Mouse (Mus musculus) ES-E14 (cell line): ENCODE data around the gene Usp12. TPM values are rescaled to one million over a fixed set of nuclear protein-coding genes. Genes with fewer than 3 reads are reported as not detected.
A peak's percentile ranks its signal among the peaks of the same experiment; 100 is the strongest.

ENCODE experiments used
- DNase-seq: peaks from one replicate; pipeline ENCODE4 v3.0.0-alpha.2; 2013; ENCODE audit warnings: low read depth, low spot score
- H3K27ac ChIP-seq: 2 replicates; pipeline ENCODE4 v1.5.1; 2012; ENCODE audit warnings: low read depth, mild to moderate bottlenecking, low read length, moderate library complexity, mixed read lengths; ENCODE audit not compliant: poor library complexity, insufficient read depth, severe bottlenecking
- H3K36me3 ChIP-seq: 2 replicates; pipeline ENCODE4 v1.6.1; 2012; ENCODE audit warnings: mild to moderate bottlenecking, low read length, moderate library complexity, mixed read lengths; ENCODE audit not compliant: control insufficient read depth, poor library complexity, insufficient read depth, severe bottlenecking
- H3K4me1 ChIP-seq, 2 experiments: fragments of 150-350 bp in 1 of 2; sonication (generic) in 1 of 2; 2 replicates each; pipeline ENCODE4 v1.6.1; 2012; ENCODE audit warnings: low read length in 2 of 2, mild to moderate bottlenecking in 1 of 2, mixed read lengths in 1 of 2; ENCODE audit not compliant: control insufficient read depth in 2 of 2, insufficient read depth in 2 of 2, poor library complexity in 1 of 2
- H3K4me3 ChIP-seq, 2 experiments: fragments of 150-350 bp in 1 of 2; sonication (generic) in 1 of 2; 2 replicates each; pipeline ENCODE4 v1.5.1; 2012; ENCODE audit warnings: low read length in 2 of 2, low read depth in 1 of 2, mild to moderate bottlenecking in 1 of 2, mixed read lengths in 1 of 2; ENCODE audit not compliant: insufficient read depth in 1 of 2, poor library complexity in 1 of 2, severe bottlenecking in 1 of 2
- H3K9ac ChIP-seq: 2 replicates; pipeline ENCODE4 v1.6.1; 2012; ENCODE audit warnings: low read depth, mild to moderate bottlenecking, low read length, mixed read lengths; ENCODE audit not compliant: poor library complexity, insufficient read depth, severe bottlenecking
- H3K9me3 ChIP-seq: fragments of 150-350 bp; sonication (generic); 2 replicates; pipeline ENCODE4 v1.6.1; 2012; ENCODE audit warnings: low read depth, mild to moderate bottlenecking, low read length; ENCODE audit not compliant: control insufficient read depth, insufficient read depth
- CHD2 ChIP-seq: IDR thresholded peaks from 2 replicates; pipeline ENCODE4 v1.6.1; 2014; ENCODE audit warnings: mild to moderate bottlenecking, low read depth, low read length, inconsistent platforms
- HCFC1 ChIP-seq: IDR thresholded peaks from 2 replicates; pipeline ENCODE4 v1.6.1; 2012; ENCODE audit warnings: low read length, inconsistent platforms, borderline replicate concordance; ENCODE audit not compliant: insufficient read depth
- MAFK ChIP-seq: IDR thresholded peaks from 2 replicates; pipeline ENCODE4 v1.6.1; 2014; ENCODE audit warnings: mild to moderate bottlenecking, low read depth, low read length, inconsistent platforms; ENCODE audit not compliant: insufficient read depth
- ZC3H11A ChIP-seq: IDR thresholded peaks from 2 replicates; pipeline ENCODE4 v1.6.1; 2012; ENCODE audit warnings: low read depth, mild to moderate bottlenecking, inconsistent platforms, low read length, borderline replicate concordance
- ZNF384 ChIP-seq: IDR thresholded peaks from 2 replicates; pipeline ENCODE4 v1.6.1; 2012; ENCODE audit warnings: low read depth, low read length, inconsistent platforms
- in situ Hi-C, 2 experiments: fragments of 600-800 bp; cut with MboI; formaldehyde crosslinking; loops; one replicate each; pipeline ENCODE4 v1.15.1; 2025; ENCODE audit warnings: low sequenced_read_pairs in 2 of 2, inconsistent platforms in 1 of 2; ENCODE audit not compliant: unreplicated experiment in 2 of 2
- total RNA-seq: library from RNA; depleted of rRNA; stranded (reverse); fragments of 300-350 nt; gene quantifications from 2 replicates; pipeline ENCODE4 v1.2.3, GENCODE M21; 2012

Usp12 gene
- total RNA-seq, 1 experiment: 25.4 TPM

GRCm38 (mm10) chr5:146722226-146722625 is 72.6 kb downstream of the Usp12 start:
- Histone ChIP-seq H3K36me3 (no peaks in the 10 kb centered on the region), H3K27ac (no peak overlapping the region), H3K4me1 (peaks cover 0 to 3% of the 10 kb centered on the region in 2 experiments; a peak in 1 of 4 replicates), H3K4me3 (no peak overlapping the region), H3K9me3 (no peaks in the 10 kb centered on the region), H3K9ac (no peak overlapping the region)
- no peak for TF ChIP-seq MAFK
- no peak for TF ChIP-seq ZNF384
- no peak for TF ChIP-seq HCFC1
- TF ChIP-seq CHD2: no peak
- TF ChIP-seq ZC3H11A: no peak
- no peak for DNase-seq
- in situ Hi-C loops: no loop called here

DNA sequence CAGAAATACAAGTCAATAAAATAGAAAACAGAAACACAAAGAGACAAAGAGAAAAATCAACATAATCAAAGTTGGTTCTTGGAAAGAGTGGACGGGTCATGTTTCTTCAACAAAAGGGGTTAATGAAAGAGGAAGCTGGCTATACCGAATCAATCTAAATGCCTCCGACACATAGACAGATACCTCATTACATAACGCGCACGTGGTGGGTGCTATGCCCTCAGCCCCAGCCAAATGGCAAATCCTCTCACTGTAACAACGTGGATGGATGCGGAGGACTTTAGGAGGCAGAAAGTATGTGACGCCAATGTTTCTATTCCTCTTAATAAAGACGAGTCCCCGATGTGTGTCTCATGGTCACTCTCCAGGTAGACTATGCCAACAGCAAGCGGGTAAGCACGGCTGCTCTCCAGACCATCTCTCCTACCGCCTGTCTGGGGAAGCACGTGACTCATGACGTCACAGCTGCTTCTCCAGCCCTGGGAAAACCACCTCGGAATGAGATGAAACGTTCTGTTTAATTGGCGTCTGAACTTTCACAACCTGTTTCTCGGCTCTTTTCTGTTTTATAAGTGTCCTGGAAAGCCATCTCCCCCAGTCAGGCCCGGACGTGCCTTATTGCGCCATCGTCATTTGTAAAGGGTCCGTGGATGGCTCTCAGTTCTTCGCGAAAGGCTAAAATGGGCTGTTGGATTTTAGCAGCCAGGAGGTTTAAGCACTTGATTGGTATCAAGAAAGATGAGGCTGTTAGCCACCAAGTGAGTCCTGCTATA is 75.0 kb downstream of the Usp12 start:
- no peak overlapping the region for H3K4me3 ChIP-seq
- no peaks in the 10 kb centered on the region for H3K36me3 ChIP-seq
- DNase-seq: no peak
- TF ChIP-seq CHD2 (no peak), MAFK (no peak), ZC3H11A (no peak), HCFC1 (no peak), ZNF384 (no peak)
- no peak overlapping the region for H3K27ac ChIP-seq
- in situ Hi-C loops: no loop called here
- H3K9me3 ChIP-seq: no peaks in the 10 kb centered on the region
- H3K9ac ChIP-seq: no peak overlapping the region
- H3K4me1 ChIP-seq: peaks cover 0 to 3% of the 10 kb centered on the region in 2 experiments; a peak in 1 of 4 replicates

DNA sequence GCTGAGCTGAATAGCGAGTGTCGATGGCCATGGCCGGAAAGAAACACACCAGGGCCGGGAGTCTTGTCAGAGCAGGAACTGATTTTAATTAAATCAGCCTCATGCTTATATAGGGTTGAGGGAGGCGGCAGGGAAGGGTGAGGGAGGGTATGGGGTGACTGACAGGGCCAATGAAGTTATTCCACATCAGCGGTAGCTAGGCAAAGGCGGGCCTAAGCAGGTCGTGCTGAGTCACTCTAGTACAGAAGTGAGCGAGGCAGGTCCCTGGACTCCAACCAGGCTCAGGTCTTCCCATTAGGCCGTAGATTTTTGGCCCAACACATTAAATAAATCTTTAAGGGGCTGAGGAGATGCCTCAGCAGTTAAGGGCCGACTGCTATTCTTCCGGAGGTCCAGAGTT is 81.0 kb downstream of the Usp12 start:
- no peaks in the 10 kb centered on the region for H3K36me3 ChIP-seq
- H3K27ac ChIP-seq: no peak overlapping the region
- no peaks in the 10 kb centered on the region for H3K9me3 ChIP-seq
- TF ChIP-seq CHD2 (no peak), HCFC1 (no peak), MAFK (peak; percentile 65), ZC3H11A (no peak), ZNF384 (no peak)
- H3K9ac ChIP-seq: no peak overlapping the region
- peaks cover 0 to 5% of the 10 kb centered on the region in 2 experiments; a peak in 1 of 4 replicates for H3K4me1 ChIP-seq
- no peak for DNase-seq
- in situ Hi-C loops: no loop called here
- H3K4me3 ChIP-seq: no peak overlapping the region

GRCm38 (mm10) chr5:146713088-146713487 is 81.7 kb downstream of the Usp12 start:
- no peaks in the 10 kb centered on the region for H3K9me3 ChIP-seq
- no peaks in the 10 kb centered on the region for H3K36me3 ChIP-seq
- peaks cover 2 to 7% of the 10 kb centered on the region in 2 experiments; a peak in 1 of 4 replicates for H3K4me1 ChIP-seq
- no peak overlapping the region for H3K4me3 ChIP-seq
- TF ChIP-seq ZC3H11A (no peak), CHD2 (no peak), ZNF384 (no peak), HCFC1 (no peak), MAFK (no peak)
- 0 out of 2 replicates have a peak overlapping the region, but pooled peaks have one; percentile 36 for H3K9ac ChIP-seq
- in situ Hi-C loops: no loop called here
- no peak for DNase-seq
- no peak overlapping the region for H3K27ac ChIP-seq
